Mouse (Mus musculus): Measurements from ENCODE around the gene Kcnab1.
"Not testable (repeated sequence)": the region's sequence is repeated elsewhere in the genome, so short reads cannot be mapped to it uniquely, and the experiment has no call there.

Kcnab1 gene

GRCm38 (mm10) chr3:65367944-65368343, 258.8 kb downstream of the Kcnab1 start:
- no peak for DNase-seq (ENCODE audit: low spot score)

- no peak for DNase-seq (ENCODE audit: low spot score)
Measured at GRCm38 (mm10) chr3:65372552-65372951, 263.4 kb downstream of the Kcnab1 start.

GRCm38 (mm10) chr3:65373594-65374182, 264.5 kb downstream of the Kcnab1 start:
- no peak for DNase-seq (ENCODE audit: low spot score)

- DNase-seq (ENCODE audit: low spot score) = no peak
Measured at GRCm38 (mm10) chr3:65374729-65375128, 265.5 kb downstream of the Kcnab1 start.

- DNase-seq (ENCODE audit: low spot score) = no peak
Measured at GRCm38 (mm10) chr3:65378724-65379123, 269.5 kb downstream of the Kcnab1 start.

GRCm38 (mm10) chr3:65379884-65380539, 270.8 kb downstream of the Kcnab1 start:
- DNase-seq (ENCODE audit: low spot score) = no peak

GRCm38 (mm10) chr3:65381094-65381493, 271.9 kb downstream of the Kcnab1 start:
- DNase-seq (ENCODE audit: low spot score) = no peak

GRCm38 (mm10) chr3:65384431-65384830, 275.2 kb downstream of the Kcnab1 start:
- no peak for DNase-seq (ENCODE audit: low spot score)

GRCm38 (mm10) chr3:65385771-65386170, 276.6 kb downstream of the Kcnab1 start:
- no peak for DNase-seq (ENCODE audit: low spot score)

GRCm38 (mm10) chr3:65391222-65391783, 282.1 kb downstream of the Kcnab1 start:
- no peak for DNase-seq (ENCODE audit: low spot score)

GRCm38 (mm10) chr3:65391784-65392420, 282.7 kb downstream of the Kcnab1 start:
- DNase-seq (ENCODE audit: low spot score) = peak; percentile 59

- peak; percentile 97 for DNase-seq (ENCODE audit: low spot score)
Measured at GRCm38 (mm10) chr3:65392421-65392817, 283.2 kb downstream of the Kcnab1 start, which contains the start of gene Ssr3. Gene Ssr3, minus strand, starts transcription at chr3:65392623.

GRCm38 (mm10) chr3:65395111-65395510, 285.9 kb downstream of the Kcnab1 start:
- not testable (repeated sequence) for DNase-seq (ENCODE audit: low spot score)

- no peak for DNase-seq (ENCODE audit: low spot score)
Measured at GRCm38 (mm10) chr3:65396835-65397504, 287.8 kb downstream of the Kcnab1 start.

GRCm38 (mm10) chr3:65397566-65397965, 288.4 kb downstream of the Kcnab1 start:
- no peak for DNase-seq (ENCODE audit: low spot score)

- no peak for DNase-seq (ENCODE audit: low spot score)
Measured at GRCm38 (mm10) chr3:65405781-65406180, 296.6 kb downstream of the Kcnab1 start.

- no peak for DNase-seq (ENCODE audit: low spot score)
Measured at GRCm38 (mm10) chr3:65407891-65408290, 298.7 kb downstream of the Kcnab1 start.

GRCm38 (mm10) chr3:65416571-65416970, 307.4 kb downstream of the Kcnab1 start:
- DNase-seq (ENCODE audit: low spot score) = no peak

- DNase-seq (ENCODE audit: low spot score) = no peak
Measured at GRCm38 (mm10) chr3:65417913-65418594, 308.9 kb downstream of the Kcnab1 start.

- no peak for DNase-seq (ENCODE audit: low spot score)
Measured at GRCm38 (mm10) chr3:65419706-65420105, 310.5 kb downstream of the Kcnab1 start.
